Mouse (Mus musculus): Measurements from ENCODE around the gene Dusp13. TPM values are rescaled to one million over a fixed set of nuclear protein-coding genes. Genes with fewer than 3 reads are reported as not detected.

The Dusp13 gene
- polyA plus RNA-seq (2012; rRNA removed), result 0.96 and 1.2 TPM in 2 replicates

- DNase-seq (ENCODE audit: extremely low spot score in 1 of 2, low spot score in 1 of 2), result peak in 1 of 2 experiments; percentile 78
Measured at GRCm38 (mm10) chr14:21750881-21751542, at the start of gene Dusp13. Gene Dusp13 (minus strand): TSS chr14:21751181.

GRCm38 (mm10) chr14:21800641-21801040 lies 49.7 kb upstream of the Dusp13 start:
- DNase-seq (ENCODE audit: extremely low spot score in 1 of 2, low spot score in 1 of 2), result no peak

- peak; percentile 28 to 60 for DNase-seq (ENCODE audit: extremely low spot score in 1 of 2, low spot score in 1 of 2)
Measured at GRCm38 (mm10) chr14:21792250-21792649, 41.3 kb upstream of the Dusp13 start.

GRCm38 (mm10) chr14:21791722-21792121 lies 40.7 kb upstream of the Dusp13 start:
- no peak for DNase-seq (ENCODE audit: extremely low spot score in 1 of 2, low spot score in 1 of 2)

GRCm38 (mm10) chr14:21790585-21791251 lies 39.7 kb upstream of the Dusp13 start:
- DNase-seq (ENCODE audit: extremely low spot score in 1 of 2, low spot score in 1 of 2), result no peak

GRCm38 (mm10) chr14:21788121-21788520 lies 37.1 kb upstream of the Dusp13 start:
- DNase-seq (ENCODE audit: extremely low spot score in 1 of 2, low spot score in 1 of 2), result peak; percentile 31 to 58

- DNase-seq (ENCODE audit: extremely low spot score in 1 of 2, low spot score in 1 of 2), result no peak
Measured at GRCm38 (mm10) chr14:21787374-21787773, 36.4 kb upstream of the Dusp13 start.

GRCm38 (mm10) chr14:21786500-21786899 lies 35.5 kb upstream of the Dusp13 start:
- no peak for DNase-seq (ENCODE audit: extremely low spot score in 1 of 2, low spot score in 1 of 2)

GRCm38 (mm10) chr14:21776201-21776600 lies 25.2 kb upstream of the Dusp13 start:
- DNase-seq (ENCODE audit: extremely low spot score in 1 of 2, low spot score in 1 of 2), result no peak

- DNase-seq (ENCODE audit: extremely low spot score in 1 of 2, low spot score in 1 of 2), result no peak
Measured at GRCm38 (mm10) chr14:21773946-21774345, 23.0 kb upstream of the Dusp13 start.

- DNase-seq (ENCODE audit: extremely low spot score in 1 of 2, low spot score in 1 of 2), result no peak
Measured at GRCm38 (mm10) chr14:21772506-21773281, 21.7 kb upstream of the Dusp13 start.

GRCm38 (mm10) chr14:21766398-21766958 lies 15.5 kb upstream of the Dusp13 start:
- DNase-seq (ENCODE audit: extremely low spot score in 1 of 2, low spot score in 1 of 2), result no peak

GRCm38 (mm10) chr14:21765754-21766397 lies 14.9 kb upstream of the Dusp13 start:
- no peak for DNase-seq (ENCODE audit: extremely low spot score in 1 of 2, low spot score in 1 of 2)

- no peak for DNase-seq (ENCODE audit: extremely low spot score in 1 of 2, low spot score in 1 of 2)
Measured at GRCm38 (mm10) chr14:21764646-21765045, 13.7 kb upstream of the Dusp13 start.

GRCm38 (mm10) chr14:21763736-21764135 lies 12.8 kb upstream of the Dusp13 start:
- DNase-seq (ENCODE audit: extremely low spot score in 1 of 2, low spot score in 1 of 2), result no peak

GRCm38 (mm10) chr14:21761560-21761959 lies 10.6 kb upstream of the Dusp13 start:
- no peak for DNase-seq (ENCODE audit: extremely low spot score in 1 of 2, low spot score in 1 of 2)

GRCm38 (mm10) chr14:21753367-21753766 lies 2.4 kb upstream of the Dusp13 start:
- no peak for DNase-seq (ENCODE audit: extremely low spot score in 1 of 2, low spot score in 1 of 2)

GRCm38 (mm10) chr14:21752411-21752810 lies 1.4 kb upstream of the Dusp13 start:
- no peak for DNase-seq (ENCODE audit: extremely low spot score in 1 of 2, low spot score in 1 of 2)

GRCm38 (mm10) chr14:21750008-21750880 lies 737 bp downstream of the Dusp13 start, which contains the start of gene Samd8:
Gene Samd8 (plus strand): TSS chr14:21750531.
- DNase-seq (ENCODE audit: extremely low spot score in 1 of 2, low spot score in 1 of 2), result peak; percentile 61 to 87

Measured in frontal cortex, adult 2 months (tissue).